Mouse (Mus musculus): ENCODE results near the gene Slc31a1.

The Slc31a1 gene

DNA sequence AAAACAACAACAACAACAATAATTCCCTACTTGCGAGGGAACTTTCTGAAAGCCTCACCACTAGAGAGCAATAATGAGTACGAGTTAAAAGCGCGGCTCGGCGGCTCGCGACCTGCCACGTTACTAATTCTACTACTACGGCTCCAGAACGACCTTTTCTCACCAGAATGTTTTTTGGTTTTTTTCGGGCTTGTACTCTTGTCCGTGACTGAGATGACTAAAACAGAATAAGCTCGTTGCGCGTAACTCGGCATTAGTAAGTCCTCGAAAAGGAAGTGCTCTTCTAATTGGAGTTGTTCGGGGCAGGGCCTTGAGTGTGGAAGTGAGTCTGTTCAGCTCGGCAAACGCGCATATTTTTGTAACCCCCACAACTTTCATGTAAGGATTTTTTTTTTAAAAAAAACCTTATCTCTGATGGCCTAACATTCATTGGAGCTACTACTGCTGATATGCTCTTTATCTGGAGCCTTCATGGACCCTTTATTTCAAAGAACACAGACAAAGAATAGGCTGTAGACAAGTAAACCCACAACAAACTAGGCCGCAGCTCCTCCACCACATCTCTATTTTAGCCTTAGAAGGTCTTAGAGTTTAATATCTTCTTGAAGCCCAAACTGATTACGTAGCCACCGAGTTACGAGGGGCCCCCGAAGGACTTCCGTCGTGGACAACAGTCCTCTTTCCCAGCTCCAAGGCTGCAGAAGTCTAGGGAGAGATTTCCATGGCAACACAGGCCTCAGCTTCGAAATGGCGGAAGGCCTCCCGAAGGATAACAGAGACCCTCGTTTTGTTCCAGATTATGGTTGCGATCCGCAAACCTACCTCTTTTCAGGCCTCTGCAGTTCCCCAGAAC lies 47.4 kb downstream of the Slc31a1 start:
- DNase-seq (ENCODE audit: low spot score): peak; percentile 62

DNA sequence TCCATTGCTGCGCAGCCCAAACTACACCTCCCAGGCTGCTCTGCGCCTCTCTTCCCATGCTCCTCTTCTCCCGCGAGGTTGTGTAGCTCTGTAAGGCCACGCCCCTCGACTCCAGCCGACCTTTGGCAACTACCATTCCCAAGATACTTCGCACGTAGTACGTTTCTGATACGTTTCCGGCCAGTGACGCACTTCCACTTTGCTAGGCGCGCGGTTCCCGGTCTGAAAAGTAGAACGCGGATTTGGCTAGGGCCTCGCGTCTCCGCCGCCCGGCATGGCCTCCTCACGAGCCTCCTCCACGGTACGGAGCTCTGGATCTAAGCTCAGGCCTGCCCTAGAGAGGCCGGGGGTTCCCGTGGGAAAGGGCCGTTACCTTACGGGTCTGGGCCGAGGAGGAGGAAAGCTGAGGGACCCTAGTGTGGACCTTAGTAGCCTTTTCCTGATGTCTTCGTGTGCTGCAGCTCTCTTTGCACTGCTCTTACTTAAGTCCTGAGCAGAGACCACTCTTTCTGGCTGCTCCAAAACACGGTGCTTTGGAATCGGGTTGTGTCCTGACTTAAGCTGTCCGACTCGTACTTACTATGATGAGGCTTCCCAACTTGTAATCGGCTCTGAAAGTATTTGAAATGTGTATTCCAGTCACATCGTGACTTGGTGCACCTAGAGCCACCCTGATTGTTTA lies 48.2 kb downstream of the Slc31a1 start, which contains the start of the genes Cdc26 and Prpf4:
Gene Cdc26 (minus strand): TSS at position 42 of the 682 bp plus-strand sequence.
Gene Prpf4 (plus strand): TSS at position 197 of the 682 bp plus-strand sequence.
- peak; percentile 98 for DNase-seq (ENCODE audit: low spot score)

DNA sequence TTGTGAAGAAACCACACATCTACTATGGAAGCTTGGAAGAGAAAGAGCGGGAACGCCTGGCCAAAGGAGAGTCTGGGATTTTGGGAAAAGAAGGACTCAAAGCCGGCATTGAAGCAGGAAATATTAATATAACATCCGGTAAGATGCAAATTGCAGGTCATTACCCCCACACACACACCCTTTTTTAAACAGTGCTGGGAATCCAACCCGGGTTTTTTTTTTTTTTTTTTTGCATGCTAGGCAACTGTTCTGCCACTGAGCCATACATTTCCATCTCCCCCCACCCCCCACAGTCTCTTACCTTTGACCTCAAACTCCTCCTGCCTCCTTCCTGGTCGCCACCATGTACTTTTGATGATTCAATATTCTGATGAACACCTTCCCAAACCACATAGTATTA lies 49.1 kb downstream of the Slc31a1 start:
- DNase-seq (ENCODE audit: low spot score): no peak

DNA sequence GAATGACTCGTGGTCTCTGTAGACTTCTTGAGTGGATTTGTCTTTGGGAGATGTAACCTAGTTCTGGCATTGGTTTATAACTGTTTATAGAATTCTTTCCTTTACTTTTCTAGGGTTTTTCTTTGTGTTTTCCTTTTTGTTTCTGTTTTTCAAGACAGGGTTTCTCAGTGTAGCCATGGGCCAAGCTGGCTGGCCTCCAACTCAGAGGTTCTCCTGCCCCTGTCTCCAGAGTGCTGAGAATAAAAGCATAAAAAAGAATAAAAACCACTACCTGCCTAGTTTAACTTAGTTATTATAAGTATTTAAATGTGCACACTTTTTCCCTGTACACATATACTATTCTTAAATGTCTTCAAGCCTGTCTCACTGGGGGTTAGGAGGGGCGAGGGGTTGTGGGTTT lies 49.8 kb downstream of the Slc31a1 start:
- DNase-seq (ENCODE audit: low spot score): no peak

DNA sequence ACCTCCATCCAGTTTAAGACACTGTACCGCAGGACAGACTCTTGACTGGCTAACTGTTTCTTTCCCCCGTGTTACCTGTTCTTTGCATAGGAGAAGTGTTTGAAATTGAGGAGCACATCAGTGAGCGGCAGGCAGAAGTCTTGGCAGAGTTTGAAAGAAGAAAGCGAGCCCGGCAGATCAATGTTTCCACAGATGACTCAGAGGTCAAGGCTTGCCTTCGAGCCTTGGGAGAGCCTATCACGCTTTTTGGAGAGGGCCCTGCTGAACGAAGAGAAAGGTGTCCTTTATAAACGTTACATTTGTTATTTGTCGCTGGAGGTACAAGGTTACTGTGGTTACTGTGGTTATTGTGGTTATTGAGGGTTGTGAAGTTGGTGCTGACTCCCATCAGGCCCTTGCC lies 51.1 kb downstream of the Slc31a1 start:
- no peak for DNase-seq (ENCODE audit: low spot score)

DNA sequence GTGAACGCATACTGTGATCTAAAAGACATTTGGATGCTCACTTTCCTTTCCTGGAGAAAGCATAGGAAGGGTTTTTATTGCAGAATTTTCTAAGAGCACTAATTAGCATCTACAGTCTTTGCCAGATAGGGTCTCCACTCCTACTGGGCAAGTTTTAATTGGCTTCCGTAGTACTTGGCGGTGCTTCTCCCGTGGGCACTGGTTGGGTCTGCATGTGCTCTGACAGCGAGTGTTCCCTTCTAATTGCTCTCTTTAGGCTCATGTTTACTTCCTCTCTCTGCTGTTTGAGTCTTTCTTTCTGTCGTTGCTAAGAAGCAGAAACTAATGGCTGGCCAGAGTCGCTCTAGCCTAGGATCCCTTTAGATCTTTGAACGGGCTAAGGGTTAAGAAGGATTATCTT lies 57.9 kb downstream of the Slc31a1 start:
- DNase-seq (ENCODE audit: low spot score): no peak

DNA sequence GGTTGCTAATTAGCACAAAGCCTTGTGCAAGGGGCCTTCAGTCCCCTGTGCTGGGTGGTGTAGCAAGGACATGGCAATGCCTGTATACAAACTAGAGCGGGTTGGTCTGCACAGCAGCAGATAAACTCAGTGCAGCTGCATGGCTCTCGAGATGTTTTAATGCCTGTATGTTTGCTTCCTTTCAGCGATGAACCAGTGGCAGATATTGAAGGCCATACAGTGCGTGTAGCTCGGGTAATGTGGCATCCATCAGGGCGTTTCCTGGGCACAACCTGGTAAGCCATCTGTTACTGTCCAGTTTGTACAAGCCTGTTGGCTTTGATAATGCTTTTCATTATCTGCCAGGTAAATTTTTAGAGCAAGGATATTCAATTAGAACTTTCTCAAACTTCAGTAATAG lies 58.6 kb downstream of the Slc31a1 start:
- DNase-seq (ENCODE audit: low spot score): no peak

DNA sequence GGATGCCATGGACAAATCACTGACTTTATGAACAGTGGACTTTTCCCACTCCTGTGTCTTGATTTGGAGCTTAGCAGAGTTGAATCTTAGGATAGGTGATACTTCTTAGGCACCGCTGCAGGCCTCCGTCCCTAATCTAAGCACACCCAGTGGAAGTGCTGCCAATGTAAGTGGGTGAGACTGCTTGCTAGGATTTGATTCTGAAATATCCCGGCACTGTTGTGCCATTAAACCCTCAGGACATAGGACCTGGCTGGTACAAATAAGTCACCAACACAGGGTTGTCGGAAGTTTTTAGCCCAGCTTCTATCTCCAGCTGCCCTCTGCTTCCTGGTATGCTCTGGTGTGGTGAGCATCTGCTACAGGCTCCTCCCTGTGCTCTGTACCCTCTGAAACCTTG lies 65.4 kb downstream of the Slc31a1 start:
- no peak for DNase-seq (ENCODE audit: low spot score)

DNA sequence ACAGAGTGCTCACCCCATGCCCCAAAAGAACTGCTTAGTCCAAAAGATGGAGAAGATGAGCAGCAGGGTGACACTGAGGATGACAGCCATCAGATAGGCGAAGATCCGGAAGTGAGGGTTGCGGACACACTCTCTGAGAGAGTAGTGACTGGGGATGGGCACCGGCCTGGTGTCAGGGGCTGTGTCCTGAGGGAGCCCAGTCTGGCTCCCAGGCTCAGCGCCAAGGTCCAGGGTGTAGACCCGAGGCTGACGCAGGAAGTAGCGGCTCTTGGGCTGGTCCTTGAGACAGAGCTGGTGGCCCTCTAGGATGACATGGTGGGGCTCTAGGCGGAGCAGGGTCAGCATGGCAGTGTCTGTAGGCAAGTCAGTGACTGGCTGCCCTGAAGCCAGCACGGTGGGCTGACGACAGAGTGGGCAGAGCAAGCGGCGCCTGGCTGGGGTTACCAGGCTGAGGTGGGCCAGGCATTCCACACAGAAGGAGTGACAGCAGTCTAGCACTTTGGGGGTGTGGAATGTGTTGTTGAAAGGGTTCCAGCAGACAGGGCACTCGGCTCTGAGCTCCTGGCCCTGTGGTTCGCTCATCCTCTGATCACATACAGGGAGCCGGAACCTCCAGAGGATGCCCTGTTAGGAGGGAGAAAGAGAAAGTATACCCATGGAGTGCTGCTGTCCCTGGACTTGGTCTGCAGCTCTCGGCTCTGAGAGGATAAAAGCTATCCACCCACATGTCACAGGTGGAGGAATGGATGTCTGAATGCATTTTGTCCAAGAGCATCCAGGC lies 67.6 kb downstream of the Slc31a1 start:
- no peak for DNase-seq (ENCODE audit: low spot score)

GRCm38 (mm10) chr4:62429616-62430015 lies 69.1 kb downstream of the Slc31a1 start:
- DNase-seq (ENCODE audit: low spot score): no peak

DNA sequence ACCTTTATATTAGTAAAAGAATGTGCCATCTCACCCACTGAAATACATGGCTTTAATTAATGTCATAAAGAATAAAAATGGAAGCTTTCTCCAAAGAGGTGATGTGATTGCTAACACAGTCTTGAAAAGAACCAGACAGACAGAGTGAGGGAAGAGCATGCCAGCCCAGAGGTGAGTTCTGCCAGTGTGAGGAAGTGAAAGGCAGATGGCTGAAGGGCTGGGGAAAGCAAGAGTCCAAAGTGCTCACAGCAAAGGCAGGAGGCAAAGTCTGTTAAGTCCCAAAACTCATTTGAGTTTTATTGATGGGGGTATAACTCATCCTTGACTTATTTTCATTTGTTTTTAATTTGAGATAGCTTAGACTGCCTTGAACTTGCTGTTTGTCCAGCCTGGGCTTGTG lies 70.2 kb downstream of the Slc31a1 start:
- DNase-seq (ENCODE audit: low spot score): no peak

GRCm38 (mm10) chr4:62431522-62431921 lies 71.0 kb downstream of the Slc31a1 start:
- no peak for DNase-seq (ENCODE audit: low spot score)

- no peak for DNase-seq (ENCODE audit: low spot score)
Measured at GRCm38 (mm10) chr4:62433939-62434870, 73.7 kb downstream of the Slc31a1 start.

DNA sequence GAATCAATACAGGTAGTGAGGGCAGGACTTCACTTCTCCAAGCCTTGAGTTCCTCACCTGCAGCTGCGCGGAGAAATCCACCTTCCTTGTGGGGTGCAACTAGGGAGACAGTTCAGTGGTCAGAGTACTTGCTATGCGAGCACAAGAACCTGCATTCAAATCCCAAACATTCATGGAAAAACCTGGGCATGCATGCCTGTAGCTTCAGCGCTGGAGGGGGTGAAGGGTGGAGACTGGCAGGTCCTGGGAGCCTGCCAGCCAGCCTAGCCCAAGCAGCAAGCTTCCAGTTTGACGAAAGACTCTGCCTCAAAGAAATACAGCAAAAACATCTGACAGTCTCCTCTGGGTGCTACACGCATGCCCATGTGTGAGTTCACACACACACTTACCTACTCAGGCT lies 74.6 kb downstream of the Slc31a1 start, which contains the start of gene Rnf183:
Gene Rnf183 (minus strand): TSS at position 172 of the 400 bp plus-strand sequence.
- DNase-seq (ENCODE audit: low spot score): no peak

DNA sequence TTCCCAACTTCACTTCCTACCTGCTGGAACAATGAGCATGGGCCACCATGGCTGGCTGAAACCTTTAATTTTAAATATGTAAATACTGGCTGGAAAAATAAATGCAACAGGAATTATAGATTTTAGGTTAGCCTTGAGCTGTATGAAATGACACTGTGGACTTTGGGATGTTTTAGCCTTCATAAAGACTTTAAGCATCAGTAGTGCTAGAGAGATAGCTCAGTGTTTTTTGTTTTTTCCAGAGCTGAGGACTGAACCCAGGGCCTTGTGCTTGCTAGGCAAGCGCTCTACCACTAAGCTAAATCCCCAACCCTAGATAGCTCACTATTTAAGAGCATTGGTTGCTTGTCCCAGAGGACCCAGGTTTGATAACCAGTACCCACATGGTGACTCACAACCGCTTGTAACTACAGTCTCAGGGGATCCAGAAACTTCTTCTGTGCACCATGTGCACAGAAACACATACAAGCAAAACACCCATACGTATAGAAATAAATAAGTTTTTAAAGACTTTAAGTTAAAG lies 76.8 kb downstream of the Slc31a1 start:
- no peak for DNase-seq (ENCODE audit: low spot score)

DNA sequence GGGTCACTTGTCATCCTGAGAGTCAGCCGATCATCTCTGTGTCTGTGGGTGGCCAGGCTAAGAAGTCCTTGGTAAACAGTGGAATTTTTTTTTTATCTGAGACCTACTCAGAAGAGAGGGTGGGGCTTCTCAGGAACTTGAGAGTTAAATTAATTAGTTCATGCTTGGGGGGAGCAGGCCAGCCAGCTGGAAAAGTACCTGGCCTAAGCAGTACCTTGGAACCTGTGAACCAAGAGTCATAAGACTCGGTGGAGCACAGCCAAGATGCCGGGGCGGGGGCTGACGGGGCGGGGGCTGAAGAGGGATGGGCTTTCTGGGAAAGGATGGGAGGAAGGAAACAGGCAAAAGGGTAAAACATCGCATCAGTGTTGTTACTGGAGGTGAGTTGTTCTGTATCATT lies 77.3 kb downstream of the Slc31a1 start:
- DNase-seq (ENCODE audit: low spot score): no peak

- DNase-seq (ENCODE audit: low spot score): no peak
Measured at GRCm38 (mm10) chr4:62439793-62440192, 79.3 kb downstream of the Slc31a1 start.

DNA sequence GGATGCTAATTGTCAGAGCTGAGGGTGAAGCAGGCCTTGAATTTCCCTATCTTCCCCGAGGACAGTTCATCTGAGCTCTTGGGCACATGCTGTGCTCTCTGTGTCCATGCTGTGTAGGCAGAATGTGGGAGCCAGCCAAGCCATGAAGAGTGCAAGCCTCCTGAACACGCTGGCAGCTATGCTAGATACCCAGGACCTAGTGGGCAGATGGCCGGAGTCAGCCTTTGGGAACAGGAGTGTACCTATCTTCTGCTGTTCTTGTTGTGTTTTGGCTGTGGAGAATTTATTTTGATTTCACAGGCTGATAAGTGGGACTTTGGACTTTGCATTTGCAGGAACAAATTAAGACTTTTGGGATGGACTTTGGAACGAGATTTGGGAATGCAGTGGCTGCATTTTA lies 80.0 kb downstream of the Slc31a1 start:
- no peak for DNase-seq (ENCODE audit: low spot score)

DNA sequence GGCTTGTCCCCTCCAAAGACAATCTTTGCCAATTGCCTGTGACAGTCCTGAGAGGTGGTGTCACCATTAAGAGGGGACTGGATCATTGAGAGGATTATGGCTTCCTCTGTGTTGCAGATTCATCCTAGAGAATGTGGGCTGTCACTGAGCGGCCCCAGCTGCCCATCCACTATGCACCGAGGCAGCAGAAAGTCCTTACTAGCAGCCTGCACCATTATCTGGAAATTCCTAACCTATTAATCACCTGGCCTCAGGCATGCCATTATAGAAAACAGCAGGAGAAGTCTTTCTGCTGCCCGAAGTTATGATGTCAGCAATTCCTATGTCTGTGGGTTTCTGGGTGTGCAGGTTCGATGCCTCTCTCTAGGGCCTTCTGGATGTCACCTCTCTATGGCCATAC lies 80.5 kb downstream of the Slc31a1 start:
- no peak for DNase-seq (ENCODE audit: low spot score)
